Mouse (Mus musculus): Measurements from ENCODE around the gene Prdm2.

DNA sequence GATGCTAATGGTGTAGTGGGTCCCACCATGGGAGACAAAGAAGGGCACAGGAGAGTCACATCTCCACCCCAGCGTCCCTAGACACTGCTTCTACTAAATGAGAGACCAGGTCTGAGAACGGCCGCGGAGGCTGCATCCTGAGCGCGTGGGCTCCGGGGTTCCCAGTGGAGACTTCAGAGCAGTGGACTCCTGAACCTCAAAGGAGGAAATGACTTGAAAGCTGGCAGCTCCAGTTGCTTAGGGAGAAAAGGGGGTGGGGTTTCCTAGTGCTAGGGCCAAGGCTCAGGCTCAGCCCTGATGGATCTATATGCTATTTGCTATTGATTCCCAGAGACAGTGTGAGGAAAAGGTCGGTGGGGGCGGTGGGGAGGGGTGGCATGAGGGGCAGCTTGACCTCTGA, 104.2 kb downstream of the Prdm2 start:
- TF ChIP-seq POLR2A (IDR thresholded peaks at IDR 0.05; ENCODE audit: borderline replicate concordance, low read depth, low read length) (no peak), CTCF (IDR thresholded peaks at IDR 0.05; ENCODE audit: low read depth, low read length) (no peak)
